Mouse (Mus musculus) forebrain, embryonic 10.5 days (tissue): Measurements from ENCODE around the gene Tmppe. TPM values are rescaled to one million over a fixed set of nuclear protein-coding genes. Genes with fewer than 3 reads are reported as not detected.
A peak's percentile ranks its signal among the peaks of the same experiment; 100 is the strongest.

Source experiments
- DNase-seq: peaks from one replicate; pipeline ENCODE4 v3.0.0-alpha.2; 2017; ENCODE audit warnings: low spot score; ENCODE audit errors: extremely low spot score
- H3K27ac ChIP-seq: fragments of 300-500 bp; sonication (generic); 2 replicates; pipeline ENCODE4 v1.5.1; 2016; ENCODE audit warnings: mild to moderate bottlenecking
- H3K27me3 ChIP-seq: fragments of 300-500 bp; sonication (generic); 2 replicates; pipeline ENCODE4 v1.6.1; 2016; ENCODE audit warnings: mild to moderate bottlenecking; ENCODE audit not compliant: poor library complexity, severe bottlenecking
- H3K36me3 ChIP-seq: fragments of 300-500 bp; sonication (generic); replicated peaks from 2 replicates; pipeline ENCODE4 v1.6.1; 2016; ENCODE audit warnings: mild to moderate bottlenecking, moderate library complexity
- H3K4me1 ChIP-seq: fragments of 300-500 bp; sonication (generic); 2 replicates; pipeline ENCODE4 v1.6.1; 2016
- H3K4me3 ChIP-seq: fragments of 300-500 bp; sonication (generic); 2 replicates; pipeline ENCODE4 v1.5.1; 2016; ENCODE audit warnings: mild to moderate bottlenecking, moderate library complexity
- H3K9me3 ChIP-seq: fragments of 300-500 bp; sonication (generic); 2 replicates; pipeline ENCODE4 v1.6.1; 2016; ENCODE audit warnings: mild to moderate bottlenecking, moderate library complexity
- WGBS: fragments of 180-500 bp; shearing (Covaris S2); methylation state at CpG from one replicate; pipeline ENCODE4 v1.1.7; 2016; 5-methylcytosine and 5-hydroxymethylcytosine counted together
- polyA plus RNA-seq: library from polyadenylated mRNA; unstranded; fragments of >200 nt; fragmentation: Nextera tagmentation; extraction: Ambion mirVana; gene quantifications from 2 replicates; pipeline ENCODE4 v1.2.1, GENCODE M21; 2016

Tmppe gene
- polyA plus RNA-seq, 1 experiment from 2014 or later, result 10.1 TPM

DNA sequence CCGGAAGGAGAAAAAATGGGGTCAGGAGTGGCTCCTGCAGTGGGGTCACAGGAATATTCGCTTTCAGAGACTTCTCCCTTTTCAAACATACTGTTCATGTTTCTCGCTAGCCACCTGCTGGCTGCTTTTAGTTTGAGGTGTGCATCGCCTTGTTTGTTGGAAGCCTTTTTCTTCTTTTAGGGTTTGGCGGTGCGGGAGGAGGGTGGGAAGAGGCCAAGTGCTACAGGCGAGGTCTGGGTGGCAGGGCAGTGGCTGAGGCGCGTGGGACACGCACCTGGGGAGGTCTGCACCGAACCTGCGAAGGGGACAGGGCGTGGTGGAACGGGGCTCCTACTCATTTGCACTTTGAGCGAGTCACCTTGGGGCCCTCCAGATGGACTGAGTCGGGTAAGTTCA lies 778 bp downstream of the Tmppe start:
- WGBS, result 4% methylated on average over 16 of the region's 16 CpGs
- Histone ChIP-seq H3K4me3 (peak overlapping the region; percentile 75), H3K27ac (peak overlapping the region; percentile 89), H3K36me3 (peaks cover 33% of the 10 kb centered on the region), H3K9me3 (peaks cover 22% of the 10 kb centered on the region), H3K27me3 (no peaks in the 10 kb centered on the region), H3K4me1 (peaks cover 14% of the 10 kb centered on the region)
- peak; percentile 56 for DNase-seq

DNA sequence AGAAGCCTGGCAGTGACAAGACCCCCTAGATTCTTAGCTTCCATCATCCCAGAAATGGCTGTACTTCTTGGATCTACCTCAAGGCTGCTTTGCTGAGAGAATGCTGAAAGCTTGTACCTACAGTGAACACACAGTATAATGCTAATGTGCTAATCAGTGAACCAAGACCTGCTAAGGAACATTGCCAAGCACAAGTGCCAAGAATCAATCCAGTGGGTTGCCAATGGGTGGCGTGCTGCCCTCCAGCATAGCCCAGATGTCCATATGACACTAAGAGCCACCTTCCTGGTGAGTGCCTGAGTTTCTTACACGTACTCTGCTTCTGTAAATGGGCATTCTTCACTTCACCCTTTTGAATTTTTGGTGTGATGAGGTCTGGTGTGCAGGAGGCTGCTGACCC lies 6.8 kb downstream of the Tmppe start:
- Histone ChIP-seq H3K36me3 (peaks cover 90% of the 10 kb centered on the region), H3K4me1 (no peaks in the 10 kb centered on the region), H3K9me3 (peaks cover 37% of the 10 kb centered on the region), H3K27me3 (no peaks in the 10 kb centered on the region), H3K4me3 (no peak overlapping the region), H3K27ac (no peak overlapping the region)
- WGBS, result 93% methylated on average over 2 of the region's 2 CpGs
- DNase-seq, result no peak

DNA sequence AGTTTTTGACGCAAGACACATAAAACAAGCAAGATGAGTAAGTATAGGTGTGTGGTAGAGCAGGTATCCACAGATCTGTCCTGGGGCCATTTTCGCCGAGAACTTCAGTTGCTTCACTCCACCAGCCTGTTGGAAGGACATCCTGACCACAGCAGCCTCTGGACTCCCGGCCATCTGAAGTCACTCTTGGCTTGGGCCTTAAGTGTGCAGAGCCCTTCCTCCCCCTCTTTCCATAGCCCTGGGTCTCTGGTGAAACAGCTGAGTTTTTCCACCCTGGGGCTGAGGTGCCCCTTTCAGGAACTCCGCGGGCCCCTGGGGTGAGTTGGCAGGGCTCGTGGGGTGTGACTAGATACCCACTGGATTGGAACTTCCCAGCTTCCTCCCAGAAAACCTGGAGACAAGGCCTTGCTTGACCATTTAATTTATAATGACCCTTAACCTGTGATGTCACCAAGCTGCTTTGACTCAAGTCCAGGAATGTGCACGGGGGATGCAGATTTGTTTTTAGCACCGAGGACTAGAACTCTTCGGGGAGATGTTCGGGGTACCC lies 9.5 kb downstream of the Tmppe start:
- H3K4me1 ChIP-seq, result no peaks in the 10 kb centered on the region
- no peak overlapping the region for H3K4me3 ChIP-seq
- WGBS, result 95% methylated on average over 11 of the region's 11 CpGs
- peaks cover 22% of the 10 kb centered on the region for H3K9me3 ChIP-seq
- H3K36me3 ChIP-seq, result peaks cover 74% of the 10 kb centered on the region
- no peaks in the 10 kb centered on the region for H3K27me3 ChIP-seq
- no peak for DNase-seq
- no peak overlapping the region for H3K27ac ChIP-seq

DNA sequence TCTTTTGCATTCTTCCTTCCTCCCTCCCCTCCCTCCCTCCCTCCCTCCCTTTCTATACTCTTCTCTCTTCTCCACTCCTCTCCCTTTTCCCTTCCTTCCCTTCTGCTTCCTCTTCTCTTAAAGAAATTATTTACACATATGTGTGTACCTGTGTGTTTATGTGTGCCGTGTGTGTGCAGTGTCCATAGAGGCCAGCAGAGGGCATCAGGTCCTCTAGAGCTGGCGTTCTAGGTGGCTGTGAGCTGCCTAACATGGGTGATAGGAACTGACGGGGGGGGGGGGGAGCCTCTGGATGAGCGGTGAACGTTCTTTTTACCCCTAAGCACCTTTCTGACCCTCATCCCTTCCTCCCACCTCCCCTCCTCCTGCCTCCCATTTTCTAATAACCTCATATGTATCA lies 10.4 kb downstream of the Tmppe start:
- Histone ChIP-seq H3K4me3 (no peak overlapping the region), H3K36me3 (peaks cover 65% of the 10 kb centered on the region), H3K9me3 (peaks cover 16% of the 10 kb centered on the region; the same call in 1 of the 2 replicates), H3K4me1 (no peaks in the 10 kb centered on the region), H3K27ac (no peak overlapping the region), H3K27me3 (no peaks in the 10 kb centered on the region)
- DNase-seq, result no peak
- WGBS, result 82% methylated on average over 5 of the region's 5 CpGs

DNA sequence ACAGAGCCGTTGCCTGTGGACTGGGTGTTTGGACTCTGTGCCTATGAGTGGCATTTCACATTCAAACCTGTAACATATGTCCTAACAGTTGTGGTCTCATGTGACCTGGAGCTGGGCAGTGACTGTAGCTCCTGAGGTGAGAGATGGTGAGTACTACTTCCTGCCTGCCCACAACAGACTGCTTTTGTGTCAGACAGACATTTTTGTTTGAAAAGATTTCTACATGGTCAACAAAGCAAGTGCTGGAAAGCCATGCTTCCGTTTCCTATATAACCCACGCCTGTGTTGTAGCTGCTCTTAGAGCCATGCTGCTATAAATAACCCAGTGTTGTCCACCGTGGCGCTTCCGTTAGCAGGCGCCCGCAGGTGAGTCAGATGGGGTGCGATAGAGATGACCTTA lies 11.5 kb downstream of the Tmppe start:
- Histone ChIP-seq H3K36me3 (peaks cover 55% of the 10 kb centered on the region), H3K9me3 (peaks cover 16% of the 10 kb centered on the region; the same call in 1 of the 2 replicates), H3K4me3 (no peak overlapping the region), H3K4me1 (no peaks in the 10 kb centered on the region), H3K27me3 (no peaks in the 10 kb centered on the region), H3K27ac (no peak overlapping the region)
- 94% methylated on average over 9 of the region's 9 CpGs for WGBS
- no peak for DNase-seq

DNA sequence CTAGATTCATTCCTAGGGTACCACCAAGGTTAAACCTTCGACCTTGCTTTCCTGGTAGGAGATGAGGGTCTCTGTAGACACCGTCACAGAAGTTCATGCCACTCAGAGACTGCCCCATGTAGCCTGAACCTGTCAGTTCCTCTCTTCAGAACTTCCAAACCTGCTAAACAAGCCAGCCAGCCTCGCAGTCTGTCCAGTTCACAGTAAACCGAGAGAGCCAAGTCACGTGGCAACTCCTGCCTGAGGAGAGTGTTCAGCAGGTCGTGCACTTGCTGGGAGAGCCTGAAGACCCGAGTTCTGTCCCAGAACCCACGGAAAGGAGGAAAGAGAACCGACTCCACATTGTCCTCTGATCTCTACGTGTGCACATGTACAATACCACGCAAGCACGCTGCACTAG lies 13.0 kb downstream of the Tmppe start:
- Histone ChIP-seq H3K36me3 (peaks cover 41% of the 10 kb centered on the region), H3K4me3 (no peak overlapping the region), H3K27me3 (no peaks in the 10 kb centered on the region), H3K27ac (no peak overlapping the region), H3K9me3 (peaks cover 16% of the 10 kb centered on the region; the same call in 1 of the 2 replicates), H3K4me1 (no peaks in the 10 kb centered on the region)
- DNase-seq, result no peak
- WGBS, result 86% methylated on average over 12 of the region's 12 CpGs

DNA sequence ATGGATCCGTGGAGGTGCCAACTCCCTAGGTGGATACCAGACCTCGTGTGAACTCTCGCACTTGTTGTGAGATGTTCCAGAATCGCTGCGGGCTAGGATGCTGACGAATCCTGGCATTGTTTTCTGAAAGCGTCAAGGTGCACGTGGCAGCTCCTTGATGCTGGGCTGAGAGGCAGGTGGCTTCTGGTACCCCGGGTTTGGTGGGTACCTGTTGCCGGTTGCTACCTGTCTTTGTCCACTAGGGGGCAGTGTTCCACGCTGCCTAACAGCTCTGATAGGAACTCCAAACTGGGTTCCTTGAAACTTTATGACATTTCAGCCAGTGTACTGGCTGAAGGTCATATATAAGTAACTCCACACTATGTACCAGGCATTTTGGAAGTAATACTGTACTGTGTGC lies 14.8 kb downstream of the Tmppe start:
- WGBS, result 20% methylated on average over 11 of the region's 11 CpGs
- H3K27me3 ChIP-seq, result no peaks in the 10 kb centered on the region
- H3K9me3 ChIP-seq, result peaks cover 12% of the 10 kb centered on the region; the same call in 1 of the 2 replicates
- no peak overlapping the region for H3K4me3 ChIP-seq
- no peaks in the 10 kb centered on the region for H3K4me1 ChIP-seq
- H3K27ac ChIP-seq, result no peak overlapping the region
- peaks cover 24% of the 10 kb centered on the region for H3K36me3 ChIP-seq
- DNase-seq, result peak; percentile 69

DNA sequence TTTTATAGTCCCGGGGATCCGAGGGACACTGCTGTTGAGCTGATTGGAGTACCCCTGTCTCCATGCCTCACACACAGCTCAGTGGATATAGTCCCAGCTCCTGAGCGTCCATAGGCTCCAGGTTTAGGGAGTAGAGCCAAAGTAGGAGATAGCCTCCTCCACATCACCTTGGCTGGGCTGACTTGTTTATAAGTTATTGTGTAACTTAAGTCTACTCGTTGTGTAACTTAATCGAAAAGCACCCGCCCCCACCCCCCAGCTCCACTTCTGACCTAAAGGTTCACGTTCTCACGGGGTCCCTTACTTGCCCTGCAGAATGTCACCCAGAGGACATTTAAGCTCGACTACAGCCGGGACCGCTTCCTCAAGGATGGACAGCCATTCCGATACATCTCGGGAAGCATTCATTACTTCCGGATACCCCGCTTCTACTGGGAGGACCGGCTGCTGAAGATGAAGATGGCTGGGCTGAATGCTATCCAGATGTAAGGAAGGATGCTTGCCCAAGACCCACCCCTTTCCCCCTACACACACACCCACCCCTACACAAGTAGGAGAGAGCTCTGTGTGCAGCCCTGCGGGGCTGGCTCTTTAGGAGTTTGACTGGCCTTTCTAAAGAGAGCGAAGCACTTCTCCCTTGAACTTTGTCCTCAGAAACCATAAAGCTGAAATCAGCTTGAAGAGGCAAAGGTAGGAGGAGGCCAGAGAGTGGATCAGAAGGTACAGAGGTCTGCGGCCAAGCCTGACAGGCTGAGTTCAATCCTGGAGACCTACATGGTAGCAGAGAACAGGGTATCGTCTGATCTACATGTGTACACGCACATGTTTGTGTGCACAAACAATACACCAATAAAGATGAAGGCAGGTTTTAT lies 16.0 kb downstream of the Tmppe start:
- no peaks in the 10 kb centered on the region for H3K4me1 ChIP-seq
- no peak for DNase-seq
- H3K9me3 ChIP-seq, result peaks cover 2% of the 10 kb centered on the region; the same call in 1 of the 2 replicates
- peaks cover 17% of the 10 kb centered on the region for H3K36me3 ChIP-seq
- no peak overlapping the region for H3K27ac ChIP-seq
- 94% methylated on average over 21 of the region's 21 CpGs for WGBS
- no peak overlapping the region for H3K4me3 ChIP-seq
- H3K27me3 ChIP-seq, result no peaks in the 10 kb centered on the region

DNA sequence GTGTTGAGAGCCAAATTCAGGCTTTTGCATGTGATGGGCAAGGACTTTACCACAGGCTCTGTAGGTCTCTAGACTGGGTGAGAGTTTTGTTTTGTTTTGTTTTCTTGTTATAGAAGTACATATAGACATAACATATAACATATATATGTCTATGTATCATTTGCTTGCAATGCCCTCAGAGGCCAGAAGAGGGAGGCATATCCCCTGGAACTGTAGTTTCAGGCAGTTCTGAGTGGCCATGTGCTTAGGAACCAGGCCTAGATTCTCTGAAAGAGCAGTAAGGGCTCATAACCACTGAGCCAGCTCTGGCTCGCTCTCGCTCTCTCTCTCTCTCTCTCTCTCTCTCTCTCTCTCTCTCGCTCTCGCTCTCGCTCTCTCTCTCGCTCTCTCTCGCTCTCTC lies 17.3 kb downstream of the Tmppe start:
- no peaks in the 10 kb centered on the region for H3K9me3 ChIP-seq
- no peak overlapping the region for H3K4me3 ChIP-seq
- peak; percentile 33 for DNase-seq
- H3K27me3 ChIP-seq, result no peaks in the 10 kb centered on the region
- peaks cover 8% of the 10 kb centered on the region for H3K36me3 ChIP-seq
- H3K4me1 ChIP-seq, result no peaks in the 10 kb centered on the region
- WGBS, result 70% methylated on average over 7 of the region's 7 CpGs
- H3K27ac ChIP-seq, result no peak overlapping the region

DNA sequence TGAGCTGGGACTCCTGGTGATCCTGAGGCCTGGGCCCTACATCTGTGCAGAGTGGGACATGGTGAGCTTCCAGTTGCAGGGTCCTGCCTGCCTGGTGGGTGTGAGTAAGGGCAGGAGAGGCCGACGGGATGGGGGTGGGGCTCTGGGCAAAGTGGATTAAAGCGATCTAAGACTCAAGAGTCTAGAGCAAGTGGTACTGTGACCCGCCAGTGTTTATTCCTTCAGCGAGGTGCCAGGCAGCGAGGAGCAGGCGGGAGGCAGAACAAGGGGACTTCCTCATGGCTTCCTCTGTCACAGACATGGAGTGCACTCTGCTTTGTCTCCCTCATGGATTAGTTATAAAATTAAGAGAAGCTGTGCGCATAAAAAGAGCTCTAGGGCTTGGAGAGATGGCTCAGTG lies 19.5 kb downstream of the Tmppe start:
- Histone ChIP-seq H3K4me1 (no peaks in the 10 kb centered on the region), H3K27ac (no peak overlapping the region), H3K27me3 (no peaks in the 10 kb centered on the region), H3K4me3 (no peak overlapping the region), H3K9me3 (peaks cover 5% of the 10 kb centered on the region), H3K36me3 (peaks cover 24% of the 10 kb centered on the region)
- 78% methylated on average over 8 of the region's 8 CpGs for WGBS
- DNase-seq, result no peak

DNA sequence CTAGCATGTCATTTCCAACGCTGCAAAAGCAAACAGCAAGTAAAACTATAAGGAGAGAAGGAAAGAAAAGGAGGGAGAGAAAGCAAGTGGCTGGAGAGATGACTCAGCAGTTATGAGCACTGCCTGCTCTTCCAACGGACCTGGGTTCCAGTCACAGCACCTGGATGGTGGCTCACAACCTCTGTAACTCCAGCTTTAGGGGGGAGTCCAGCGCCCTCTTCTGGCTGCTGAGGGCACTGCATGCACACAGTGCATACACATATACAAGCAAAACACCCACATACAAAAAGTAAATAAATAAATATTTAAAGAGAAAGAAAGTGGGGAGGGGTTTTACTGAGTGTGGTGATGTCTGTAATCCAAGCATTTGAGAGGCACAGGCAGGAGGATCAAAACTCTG lies 20.1 kb downstream of the Tmppe start:
- Histone ChIP-seq H3K27ac (no peak overlapping the region), H3K36me3 (peaks cover 30% of the 10 kb centered on the region), H3K4me3 (no peak overlapping the region), H3K4me1 (no peaks in the 10 kb centered on the region), H3K9me3 (peaks cover 8% of the 10 kb centered on the region), H3K27me3 (no peaks in the 10 kb centered on the region)
- DNase-seq, result no peak
- WGBS, result 70% methylated on average over 3 of the region's 3 CpGs

DNA sequence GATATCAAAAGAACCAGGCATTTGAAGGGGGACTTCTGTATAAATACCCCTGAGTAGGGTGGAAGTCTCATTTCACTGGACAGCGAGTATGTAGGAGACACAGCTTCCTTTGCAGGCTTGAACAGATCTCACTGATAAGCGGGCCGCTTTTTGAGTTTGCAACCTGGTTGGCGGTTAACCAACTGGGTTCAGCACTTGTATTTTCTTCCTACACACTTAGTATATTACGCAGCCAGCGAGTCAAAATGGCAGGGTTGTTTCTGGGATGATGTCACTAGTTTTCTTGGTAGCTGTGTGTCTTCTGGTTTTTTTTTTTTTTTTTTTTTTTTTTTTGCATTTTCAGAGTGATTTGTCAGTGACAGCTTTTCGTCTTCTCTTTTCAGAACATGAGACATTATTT lies 20.9 kb downstream of the Tmppe start:
- 92% methylated on average over 7 of the region's 7 CpGs for WGBS
- H3K36me3 ChIP-seq, result peaks cover 34% of the 10 kb centered on the region
- H3K9me3 ChIP-seq, result peaks cover 8% of the 10 kb centered on the region
- H3K27me3 ChIP-seq, result no peaks in the 10 kb centered on the region
- no peak overlapping the region for H3K4me3 ChIP-seq
- no peak for DNase-seq
- H3K4me1 ChIP-seq, result no peaks in the 10 kb centered on the region
- H3K27ac ChIP-seq, result no peak overlapping the region

DNA sequence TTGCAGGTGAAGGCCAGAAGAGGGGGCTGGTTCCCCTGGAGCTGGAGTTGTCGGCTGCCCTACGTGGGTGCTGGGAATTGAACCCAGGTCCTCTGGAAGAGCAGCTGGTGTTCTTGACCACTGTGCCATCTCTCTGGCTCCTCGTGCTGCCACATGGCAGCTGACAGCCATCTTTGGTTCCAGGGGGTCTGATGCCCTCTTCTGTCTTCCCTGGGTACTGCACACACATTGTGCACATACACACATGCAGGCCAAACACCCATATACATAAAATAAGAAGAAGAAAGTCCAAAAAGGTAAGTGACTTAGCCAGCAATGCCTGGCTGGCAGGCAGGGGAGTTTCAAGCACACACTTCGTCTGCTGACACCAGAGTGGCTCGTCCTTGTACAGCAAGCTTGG lies 24.7 kb downstream of the Tmppe start:
- Histone ChIP-seq H3K4me1 (no peaks in the 10 kb centered on the region), H3K27me3 (no peaks in the 10 kb centered on the region), H3K9me3 (peaks cover 8% of the 10 kb centered on the region), H3K27ac (no peak overlapping the region), H3K36me3 (peaks cover 42% of the 10 kb centered on the region), H3K4me3 (no peak overlapping the region)
- no peak for DNase-seq
- 93% methylated on average over 5 of the region's 5 CpGs for WGBS
